Mouse (Mus musculus) cerebellum, adult 18-20 months (tissue): ENCODE measurements around the gene Nipsnap3b.
A peak's percentile ranks its signal among the peaks of the same experiment; 100 is the strongest.

Experiments used
- DNase-seq, 2 experiments: peaks; one replicate each; pipeline ENCODE4 v3.0.0; 2021

Gene Nipsnap3b

GRCm38 (mm10) chr4:53011732-53012361 lies at the start of gene Nipsnap3b:
TSS of gene Nipsnap3b (plus strand) at chr4:53011880.
- DNase-seq: peak; percentile 95

GRCm38 (mm10) chr4:52964247-52964646 lies 47.4 kb upstream of the Nipsnap3b start, which contains the start of gene Olfr270:
TSS of gene Olfr270 (plus strand) at chr4:52964547.
- no peak for DNase-seq

DNA sequence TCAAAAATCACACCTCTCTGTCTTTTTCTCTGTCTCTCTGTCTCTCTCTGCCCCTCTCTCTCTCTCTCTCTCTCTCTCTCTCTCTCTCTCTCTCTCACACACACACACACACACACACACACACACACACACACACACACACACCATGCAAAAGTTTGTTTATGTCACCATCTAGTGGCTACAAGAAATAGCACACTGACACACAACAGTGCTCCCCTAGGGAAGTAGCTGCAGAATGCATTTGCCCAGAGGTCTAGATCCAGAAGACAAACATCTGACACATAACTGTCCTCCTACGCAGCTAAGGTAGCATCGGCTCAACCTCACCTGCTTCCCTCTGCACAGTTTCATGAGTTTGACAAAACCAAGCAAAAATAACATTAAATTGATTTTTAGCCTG lies 26.5 kb upstream of the Nipsnap3b start:
- no peak for DNase-seq

GRCm38 (mm10) chr4:52986266-52986665 lies 25.4 kb upstream of the Nipsnap3b start:
- no peak for DNase-seq

DNA sequence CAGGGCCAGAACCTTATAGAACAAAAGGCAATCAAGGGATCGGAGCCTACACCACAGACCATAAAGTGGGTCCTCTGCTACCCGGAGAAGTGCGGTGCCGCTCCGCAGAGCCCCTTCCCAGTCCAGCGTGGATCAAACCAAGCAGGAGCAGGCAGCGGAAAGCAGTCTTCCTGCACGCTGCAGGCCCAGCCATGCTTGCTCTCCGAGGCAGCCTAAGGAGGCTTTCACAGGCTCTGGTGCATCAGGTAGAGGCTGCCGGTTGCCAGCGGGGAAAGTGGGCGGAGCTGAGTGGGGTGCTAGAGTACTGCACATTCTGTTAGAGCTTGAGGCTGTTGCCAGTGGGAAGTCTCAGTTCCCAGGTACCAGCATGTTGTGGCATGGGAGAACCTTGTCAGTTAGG lies 22.4 kb upstream of the Nipsnap3b start, which contains the start of gene Nipsnap3a:
Gene Nipsnap3a (plus strand): TSS at position 25 of the 400 bp plus-strand sequence.
- no peak for DNase-seq

- no peak for DNase-seq
Measured at GRCm38 (mm10) chr4:52999449-52999848, 12.2 kb upstream of the Nipsnap3b start.

DNA sequence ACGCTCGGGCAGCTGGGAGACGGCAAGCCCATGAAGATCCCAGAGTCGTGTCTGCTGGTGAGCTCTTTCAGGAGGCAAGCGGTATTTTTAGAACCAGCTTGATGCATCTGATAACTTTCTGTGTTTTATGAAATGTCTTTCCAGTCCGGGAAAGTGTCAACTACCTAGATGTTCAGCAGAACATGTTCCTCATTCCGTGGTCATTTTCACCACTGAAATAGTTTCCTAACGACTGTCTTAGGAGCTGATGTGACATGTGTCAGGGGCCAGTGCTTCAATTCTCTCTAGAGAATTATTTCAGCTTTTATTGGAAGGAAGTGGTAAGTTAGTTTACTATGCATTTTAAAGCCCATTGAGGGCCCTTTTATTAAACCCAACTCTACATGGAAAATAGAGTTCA lies 11.5 kb upstream of the Nipsnap3b start:
- DNase-seq: no peak

GRCm38 (mm10) chr4:53009183-53009582 lies 2.5 kb upstream of the Nipsnap3b start:
- DNase-seq: no peak

GRCm38 (mm10) chr4:53009871-53010270 lies 1.8 kb upstream of the Nipsnap3b start:
- no peak for DNase-seq

- DNase-seq: no peak
Measured at GRCm38 (mm10) chr4:53014421-53014820, 2.7 kb downstream of the Nipsnap3b start.

DNA sequence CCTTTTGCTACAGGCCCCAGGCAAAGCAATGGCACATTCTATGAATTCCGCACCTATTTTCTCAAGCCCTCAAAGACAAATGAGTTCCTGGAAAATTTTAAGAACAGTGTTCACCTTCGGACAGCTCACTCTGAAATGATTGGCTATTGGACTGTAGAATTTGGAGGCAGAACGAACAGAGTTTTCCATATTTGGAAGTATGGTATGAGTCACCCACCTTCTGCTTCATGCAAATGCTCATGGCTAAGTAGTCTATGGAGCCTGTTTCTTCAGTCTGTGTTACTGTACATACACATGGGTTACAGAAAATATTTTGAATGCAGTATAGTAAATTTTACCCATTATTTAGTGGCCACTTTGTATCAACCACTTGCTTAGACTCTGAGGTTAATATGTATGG lies 3.3 kb downstream of the Nipsnap3b start:
- DNase-seq: no peak

- no peak for DNase-seq
Measured at GRCm38 (mm10) chr4:53018392-53018791, 6.7 kb downstream of the Nipsnap3b start.

DNA sequence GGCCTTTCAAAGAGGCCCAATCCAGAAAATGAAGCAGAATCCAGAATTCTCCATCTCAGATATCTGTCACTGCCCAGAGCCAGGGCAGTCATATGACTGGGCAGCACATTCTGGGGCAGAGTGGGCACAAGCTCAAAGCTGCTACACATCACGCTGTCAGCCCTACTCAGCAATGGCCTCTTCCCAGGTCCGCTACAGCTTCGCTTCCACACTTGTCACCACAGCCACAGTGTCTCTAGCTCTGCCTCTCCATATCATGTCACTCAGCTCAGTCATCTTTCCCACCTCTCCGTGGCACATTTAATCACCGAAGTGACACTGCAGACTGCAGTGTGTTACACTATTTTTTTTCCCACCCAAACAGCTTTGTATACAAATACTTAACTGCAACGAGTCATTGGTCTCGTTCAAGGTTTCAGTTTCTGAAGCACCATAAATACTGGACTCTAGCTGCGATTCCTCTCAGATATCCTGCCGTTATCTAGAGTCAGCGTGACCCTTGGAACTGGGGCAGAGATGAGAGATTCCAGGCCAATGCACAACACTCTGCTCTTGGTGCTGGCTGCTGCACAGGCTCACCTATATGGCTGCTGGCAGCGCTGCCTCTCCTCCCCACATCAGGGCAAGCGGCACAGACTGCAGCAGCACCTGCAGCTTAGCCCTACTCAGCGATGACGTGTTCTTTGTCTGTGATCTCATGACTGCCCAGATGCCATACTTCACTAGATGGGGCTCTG lies 11.7 kb downstream of the Nipsnap3b start:
- no peak for DNase-seq

GRCm38 (mm10) chr4:53024397-53024796 lies 12.7 kb downstream of the Nipsnap3b start:
- no peak for DNase-seq

DNA sequence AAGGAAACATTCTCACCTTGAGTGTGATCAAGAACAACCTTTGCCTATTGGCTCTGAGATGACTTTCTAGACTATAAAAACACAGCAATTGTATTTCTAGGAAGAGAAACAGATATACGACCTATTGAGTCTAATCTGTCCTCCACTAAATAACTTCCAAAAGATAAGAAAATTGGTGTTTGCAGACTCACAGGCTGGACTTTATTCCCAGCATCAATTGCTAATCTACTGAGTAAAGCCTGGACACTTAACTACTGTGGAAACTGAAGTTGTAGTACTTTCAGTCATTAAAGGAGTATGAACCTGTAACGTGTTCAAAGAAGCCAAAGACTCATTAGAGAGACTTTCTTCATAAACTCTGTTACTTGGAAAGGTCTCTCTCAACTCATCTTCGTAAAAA lies 16.1 kb downstream of the Nipsnap3b start:
- no peak for DNase-seq

- peak in 1 of 2 experiments; percentile 20 for DNase-seq
Measured at GRCm38 (mm10) chr4:53030326-53030948, 18.8 kb downstream of the Nipsnap3b start.

DNA sequence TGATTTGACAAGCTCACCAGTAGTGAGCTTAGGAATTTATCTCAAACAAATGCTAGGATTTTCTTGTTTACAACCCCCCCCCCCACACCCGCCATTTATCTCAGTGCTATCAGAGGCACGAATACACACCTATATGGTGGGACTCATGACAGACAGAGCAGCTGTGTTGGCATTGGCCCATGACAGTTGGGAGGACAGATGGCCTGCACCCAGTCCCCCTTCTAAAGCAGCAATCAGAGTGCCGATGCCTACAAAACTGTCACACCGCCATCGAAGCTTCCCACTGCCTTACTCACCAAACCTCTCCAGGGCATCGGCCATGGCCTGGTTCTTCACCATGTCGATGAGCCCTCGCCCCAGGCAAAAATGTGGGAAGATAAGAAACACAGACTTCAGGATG lies 32.1 kb downstream of the Nipsnap3b start:
- DNase-seq: peak in 1 of 2 experiments; percentile 5

GRCm38 (mm10) chr4:53045807-53046206 lies 34.1 kb downstream of the Nipsnap3b start:
- no peak for DNase-seq

- DNase-seq: no peak
Measured at GRCm38 (mm10) chr4:53046238-53047022, 34.8 kb downstream of the Nipsnap3b start.

DNA sequence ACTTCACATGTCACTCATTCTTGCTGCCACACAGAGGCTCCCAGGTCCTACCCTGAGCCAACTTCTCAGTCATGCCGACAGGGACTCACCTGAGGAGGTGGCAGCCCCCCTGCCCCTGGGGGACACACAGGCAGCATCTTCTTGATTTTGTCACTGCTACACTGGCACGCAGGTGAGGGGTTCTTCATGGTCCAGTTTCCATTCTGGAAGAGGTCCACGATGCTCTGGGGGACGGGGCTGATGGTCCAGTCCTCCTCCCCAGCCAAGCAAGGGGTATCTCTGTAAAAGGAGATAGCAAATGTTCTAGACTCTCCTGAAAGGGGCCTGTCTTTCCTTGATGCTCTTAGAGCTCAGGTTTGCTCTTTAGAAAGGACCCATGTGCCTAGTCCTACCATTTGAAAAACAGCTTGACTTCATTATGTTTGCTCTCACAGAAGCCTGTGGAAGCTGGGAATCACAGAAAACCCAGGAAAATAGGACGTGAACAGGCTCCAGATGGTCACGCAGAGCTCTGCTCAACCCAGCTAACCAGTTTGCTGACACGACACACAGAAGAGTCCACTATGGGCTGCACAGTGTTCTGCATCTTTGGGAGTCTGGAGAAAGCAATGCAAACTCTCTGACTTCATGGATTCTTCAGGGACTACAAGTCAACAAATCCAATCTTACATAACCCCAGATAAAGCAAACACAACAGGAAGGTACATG lies 50.8 kb downstream of the Nipsnap3b start:
- peak; percentile 12 to 20 for DNase-seq
